Mouse (Mus musculus) ES-E14 (cell line): ENCODE measurements around the gene Tmem120b.

Experiments used
- CHD2 ChIP-seq: IDR thresholded peaks from 2 replicates; pipeline ENCODE4 v1.6.1; 2014; ENCODE audit warnings: mild to moderate bottlenecking, low read depth, low read length, inconsistent platforms
- HCFC1 ChIP-seq: IDR thresholded peaks from 2 replicates; pipeline ENCODE4 v1.6.1; 2012; ENCODE audit warnings: low read length, inconsistent platforms, borderline replicate concordance; ENCODE audit not compliant: insufficient read depth
- MAFK ChIP-seq: IDR thresholded peaks from 2 replicates; pipeline ENCODE4 v1.6.1; 2014; ENCODE audit warnings: mild to moderate bottlenecking, low read depth, low read length, inconsistent platforms; ENCODE audit not compliant: insufficient read depth
- ZC3H11A ChIP-seq: IDR thresholded peaks from 2 replicates; pipeline ENCODE4 v1.6.1; 2012; ENCODE audit warnings: low read depth, mild to moderate bottlenecking, inconsistent platforms, low read length, borderline replicate concordance
- ZNF384 ChIP-seq: IDR thresholded peaks from 2 replicates; pipeline ENCODE4 v1.6.1; 2012; ENCODE audit warnings: low read depth, low read length, inconsistent platforms

DNA sequence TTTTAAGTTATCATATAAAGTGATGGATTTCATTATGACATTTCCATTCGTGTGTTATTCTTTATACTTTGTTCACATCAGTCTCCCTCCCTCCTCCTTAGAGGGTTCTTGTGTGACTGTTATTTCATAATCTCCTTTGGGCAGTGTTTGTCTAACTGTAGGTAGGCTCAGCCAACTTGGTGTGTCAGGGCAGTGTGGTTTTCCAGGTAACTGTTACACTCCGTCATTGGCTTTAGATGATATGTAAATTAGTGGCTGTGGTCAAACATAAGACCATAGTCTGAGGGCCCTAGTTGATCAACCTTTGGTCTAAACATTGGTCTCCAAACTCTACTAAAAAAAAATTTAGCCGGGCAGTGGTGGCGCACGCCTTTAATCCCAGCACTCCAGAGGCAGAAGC is 47.8 kb upstream of the Tmem120b start:
- TF ChIP-seq HCFC1 (no peak), CHD2 (no peak), ZC3H11A (no peak), ZNF384 (no peak), MAFK (no peak)
